Mouse (Mus musculus) kidney, adult 2 months (tissue): ENCODE data around the gene Nr0b2.

ENCODE experiments used
- CTCF ChIP-seq: fragments of 200-500 bp; conservative IDR thresholded peaks from 2 replicates; pipeline ENCODE4 v1.5.1; 2011; ENCODE audit warnings: low read depth, mild to moderate bottlenecking, control low read depth, low read length, moderate library complexity, mixed read lengths; ENCODE audit not compliant: insufficient read depth, insufficient read length
- POLR2A ChIP-seq: fragments of 200-500 bp; IDR thresholded peaks from one replicate; pipeline ENCODE4 v1.6.1; 2011; ENCODE audit warnings: low read depth, low read length, control low read depth

DNA sequence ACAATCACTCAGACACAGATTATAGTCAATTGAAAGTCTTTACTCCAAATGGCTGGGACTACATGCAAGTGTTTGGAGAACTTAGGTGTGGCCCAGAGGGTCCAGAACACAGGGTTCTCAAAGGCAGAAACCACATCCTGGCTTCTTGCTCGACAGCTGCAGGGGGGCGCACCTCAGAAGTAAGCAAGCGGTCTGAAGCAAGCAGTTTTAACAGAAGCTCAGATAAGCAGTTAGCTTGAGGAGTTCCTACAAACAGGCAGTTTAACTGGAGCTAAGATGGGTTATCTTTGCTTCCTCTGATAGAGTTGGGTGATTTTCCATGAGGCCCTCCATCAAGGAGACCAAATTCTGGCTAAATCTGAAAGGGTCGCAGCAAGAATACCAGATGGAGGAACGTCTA is 46.6 kb upstream of the Nr0b2 start:
- TF ChIP-seq POLR2A (no peak), CTCF (no peak)
